Mouse (Mus musculus): Measurements from ENCODE around the gene Dach1. TPM values are rescaled to one million over a fixed set of nuclear protein-coding genes. Genes with fewer than 3 reads are reported as not detected.

The Dach1 gene
- total RNA-seq, 2 experiments from 2014 or later: 6.0 to 8.3 TPM

DNA sequence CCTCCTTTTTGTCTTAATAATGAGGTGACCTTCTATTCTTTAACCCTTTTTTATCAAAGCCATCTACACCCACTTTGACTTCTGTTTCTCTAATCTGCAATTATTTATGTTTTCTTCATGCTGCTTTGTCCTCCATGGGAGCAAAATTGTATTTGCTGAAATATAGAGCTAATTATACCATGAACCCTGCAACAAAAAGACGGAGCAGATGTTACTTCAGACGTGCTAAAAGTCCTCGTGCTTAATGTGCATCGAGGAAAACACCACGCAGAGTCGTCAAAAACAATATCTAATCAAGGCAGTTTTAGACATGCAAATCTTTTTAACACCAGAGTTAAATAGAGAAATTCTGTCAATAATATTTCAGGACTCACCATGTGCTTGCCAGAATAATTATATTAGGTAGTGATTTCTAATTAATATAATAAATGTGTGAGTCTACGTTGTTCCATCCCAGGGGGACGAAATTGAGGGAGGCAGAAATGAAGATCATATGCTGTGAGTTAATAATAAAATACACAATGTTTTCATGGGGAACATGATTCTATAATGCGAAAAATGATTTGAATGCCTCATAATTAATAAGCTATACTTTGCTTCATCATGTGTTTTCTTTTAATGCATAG is 224.8 kb downstream of the Dach1 start:
- intact Hi-C loops (cut with DNase I): no loop called here

DNA sequence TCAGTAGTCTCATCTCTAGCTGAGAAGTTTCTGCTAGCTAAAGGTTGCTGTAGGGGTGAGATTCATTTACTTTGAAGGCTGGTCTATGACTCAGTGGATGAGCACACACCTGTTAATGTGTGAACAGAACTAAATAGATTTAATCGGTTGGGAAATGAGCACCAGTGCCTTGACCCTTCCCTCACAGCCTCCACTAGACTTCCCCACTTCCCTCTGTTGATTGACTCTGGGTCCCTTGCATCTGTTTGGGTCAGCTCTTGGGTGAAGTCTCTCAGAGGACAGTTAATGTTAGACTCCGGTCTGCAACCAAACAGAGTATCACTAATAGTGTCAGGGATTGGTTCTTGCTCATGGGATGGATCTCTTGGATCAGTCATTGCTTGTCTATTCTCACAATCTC is 227.2 kb downstream of the Dach1 start:
- DNase-seq (ENCODE audit: low spot score): no peak
- intact Hi-C loops (cut with DNase I): no loop called here

More for the DNA sequence above, 224.8 kb downstream of the Dach1 start:
- no peak for DNase-seq (ENCODE audit: low spot score)

DNA sequence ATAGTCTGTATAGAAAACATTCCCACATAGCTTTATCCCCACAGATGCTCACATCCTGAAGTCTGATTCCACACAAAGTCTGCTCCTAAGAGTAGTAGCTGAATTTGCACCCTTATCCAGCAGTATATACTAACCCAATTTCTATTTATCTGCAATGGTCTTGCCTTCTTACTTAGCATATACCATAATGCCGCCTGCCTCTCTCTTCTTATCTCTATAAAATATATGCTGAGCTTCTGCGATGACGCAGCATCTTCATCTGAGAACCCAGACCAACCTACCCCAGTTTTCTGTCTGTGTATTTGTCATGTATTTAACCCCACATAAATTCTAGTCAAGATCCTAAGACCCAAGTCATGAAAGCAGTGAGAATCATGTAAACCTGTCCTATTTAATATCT is 272.9 kb downstream of the Dach1 start:
- no peak for DNase-seq (ENCODE audit: low spot score)
- intact Hi-C loops (cut with DNase I): no loop called here

DNA sequence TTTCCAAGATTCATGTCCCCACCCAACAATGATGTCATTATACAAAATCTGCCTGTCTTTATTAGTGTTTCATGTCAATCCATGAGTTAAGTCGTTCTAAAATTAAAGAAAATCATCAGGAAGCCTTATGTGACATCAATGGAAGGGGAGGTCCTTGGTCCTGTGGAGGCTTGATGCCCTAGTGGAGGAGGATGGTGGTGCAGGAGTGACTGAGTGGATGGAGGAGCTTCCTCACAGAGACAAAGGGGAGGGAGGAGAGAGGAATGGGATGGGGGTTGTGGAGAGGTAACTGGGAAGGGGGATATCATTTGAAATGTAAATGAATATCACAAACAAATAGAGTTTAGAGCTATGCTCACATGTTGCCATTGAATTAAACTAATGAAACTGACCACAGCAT is 287.6 kb downstream of the Dach1 start:
- DNase-seq (ENCODE audit: low spot score): no peak
- intact Hi-C loops (cut with DNase I): no loop called here

DNA sequence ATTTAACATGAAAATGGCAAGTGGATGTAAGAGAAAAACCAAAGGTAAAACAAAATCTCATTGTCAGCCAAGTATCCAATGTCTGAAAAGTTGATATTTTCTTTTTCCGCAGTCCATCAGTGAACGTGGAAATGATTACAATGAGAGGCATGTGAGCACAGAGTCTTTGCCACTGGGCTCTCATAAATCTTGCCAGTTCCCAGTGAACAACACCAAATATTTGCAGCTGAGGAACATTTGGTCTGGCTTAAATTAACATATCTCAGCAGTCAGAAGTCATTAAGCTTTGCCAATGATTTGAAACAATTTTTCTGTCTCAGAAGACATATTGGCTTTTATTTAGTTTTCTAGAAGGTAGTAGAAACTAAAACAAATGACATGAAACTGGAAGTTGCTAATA is 298.6 kb downstream of the Dach1 start:
- DNase-seq (ENCODE audit: low spot score): no peak
- intact Hi-C loops (cut with DNase I): no loop called here

DNA sequence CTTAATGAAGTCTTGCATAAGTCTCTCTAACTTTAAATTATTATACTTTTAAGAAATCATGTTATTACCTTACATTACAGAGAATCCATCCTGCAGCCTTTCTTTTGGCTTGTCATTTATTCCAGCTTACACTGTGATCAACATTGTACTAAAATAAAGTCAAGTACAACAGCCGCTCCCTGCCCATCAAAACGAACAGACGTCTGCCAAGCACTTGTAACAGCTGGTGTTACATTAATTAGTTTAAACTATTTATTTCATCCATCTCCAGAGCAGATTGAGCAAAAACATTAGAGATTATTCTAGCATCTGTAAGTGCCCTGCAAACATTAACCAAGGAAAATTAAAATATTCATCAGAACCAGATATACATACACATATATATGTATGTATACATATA is 311.2 kb downstream of the Dach1 start:
- intact Hi-C loops (cut with DNase I): no loop called here
- no peak for DNase-seq (ENCODE audit: low spot score)

DNA sequence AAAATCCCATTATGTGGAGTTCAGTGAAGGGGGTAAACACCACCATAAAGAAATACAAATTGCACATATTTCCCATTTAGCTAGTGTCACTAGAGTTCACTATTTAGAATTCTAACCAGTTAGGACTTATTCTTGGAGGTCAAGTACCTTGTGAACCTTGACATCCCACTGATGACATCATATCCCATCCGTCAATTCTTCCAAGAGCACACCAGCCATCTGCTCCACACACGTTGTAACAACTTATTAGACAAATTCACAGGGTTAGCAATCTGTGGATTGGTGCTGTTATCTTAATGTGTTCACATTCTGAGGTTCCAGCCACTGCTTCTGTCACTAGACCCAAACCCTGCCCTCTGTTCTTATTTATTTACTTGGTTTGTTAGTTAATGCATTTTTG is 312.3 kb downstream of the Dach1 start:
- DNase-seq (ENCODE audit: low spot score): no peak
- intact Hi-C loops (cut with DNase I): no loop called here

DNA sequence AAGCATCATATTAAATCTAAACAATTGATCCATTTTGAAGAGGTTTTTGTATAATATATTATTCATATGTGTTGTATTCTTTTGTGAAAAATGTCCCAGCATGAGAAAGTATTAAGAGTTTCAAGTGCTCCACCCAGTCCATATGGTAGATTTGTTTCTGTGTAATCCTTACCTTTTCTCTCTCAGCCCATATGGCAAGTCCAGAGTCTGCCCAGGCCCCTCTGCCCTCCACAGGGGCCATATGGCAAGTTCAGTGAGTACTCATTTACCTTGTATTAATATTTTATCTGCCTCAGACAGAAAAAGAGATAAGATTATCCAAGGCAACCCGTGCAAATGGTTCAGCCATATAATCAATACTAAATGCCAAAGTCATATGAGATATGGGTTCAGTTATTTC is 314.2 kb downstream of the Dach1 start:
- DNase-seq (ENCODE audit: low spot score): no peak
- intact Hi-C loops (cut with DNase I): no loop called here

DNA sequence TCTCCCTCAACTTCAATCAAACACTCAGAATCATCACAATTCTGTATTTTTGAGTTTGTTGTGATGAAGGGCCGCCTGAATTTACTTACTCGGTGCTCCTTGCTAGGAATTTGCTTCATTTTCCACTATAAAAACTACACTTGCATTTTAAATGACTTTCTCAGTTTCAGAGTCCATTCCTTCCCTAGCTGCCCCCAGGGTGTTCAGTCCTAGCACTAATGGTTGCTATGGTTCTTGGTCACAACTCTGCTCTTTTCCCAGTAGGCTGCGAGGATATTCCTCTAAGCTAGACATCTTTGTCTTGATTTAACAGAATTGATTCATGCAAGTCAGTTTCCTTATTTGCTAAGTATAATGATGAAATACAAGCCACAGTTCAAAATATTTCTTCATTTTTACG is 319.1 kb downstream of the Dach1 start:
- no peak for DNase-seq (ENCODE audit: low spot score)
- intact Hi-C loops (cut with DNase I): no loop called here

DNA sequence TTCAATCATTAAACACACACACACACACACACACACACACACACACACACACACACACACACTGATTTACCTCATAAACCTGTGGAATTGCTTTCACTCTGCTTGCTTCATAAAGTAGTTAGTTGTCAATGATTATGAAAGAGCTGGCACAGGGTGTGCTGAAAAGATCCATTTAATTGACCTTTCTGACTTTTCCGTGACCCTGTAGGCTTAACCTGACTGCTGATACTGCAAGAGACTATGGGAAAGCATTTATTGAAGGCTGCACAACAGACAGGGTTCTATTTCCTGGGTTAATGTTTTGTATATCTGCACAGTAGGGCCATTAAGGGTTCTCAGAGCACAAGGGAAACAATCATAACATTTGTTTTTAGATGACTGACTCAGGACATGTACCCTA is 321.9 kb downstream of the Dach1 start:
- no peak for DNase-seq (ENCODE audit: low spot score)
- intact Hi-C loops (cut with DNase I): no loop called here

DNA sequence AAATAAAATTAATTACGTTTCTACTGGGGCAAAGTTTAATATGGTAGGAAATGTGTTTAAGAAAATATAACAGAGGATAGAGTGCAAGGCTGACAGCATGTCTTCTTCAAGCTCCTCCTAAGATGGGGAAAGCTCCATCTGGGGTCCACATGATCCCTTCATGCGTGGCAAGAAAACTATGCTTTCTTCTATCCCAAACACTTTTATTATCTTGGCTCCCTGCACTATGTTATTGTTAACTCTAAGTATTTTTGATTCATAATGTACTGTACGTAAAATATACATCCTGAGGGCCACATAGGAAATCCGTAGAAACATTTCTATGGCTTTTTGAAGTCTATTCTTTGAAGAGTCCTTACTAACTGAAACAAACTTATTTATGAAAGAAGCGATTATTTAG is 330.3 kb downstream of the Dach1 start:
- intact Hi-C loops (cut with DNase I): loop anchor here (10.0 kb wide), 1 partner anchor 346 kb away; no protein-coding TSS in a partner anchor
- DNase-seq (ENCODE audit: low spot score): no peak

DNA sequence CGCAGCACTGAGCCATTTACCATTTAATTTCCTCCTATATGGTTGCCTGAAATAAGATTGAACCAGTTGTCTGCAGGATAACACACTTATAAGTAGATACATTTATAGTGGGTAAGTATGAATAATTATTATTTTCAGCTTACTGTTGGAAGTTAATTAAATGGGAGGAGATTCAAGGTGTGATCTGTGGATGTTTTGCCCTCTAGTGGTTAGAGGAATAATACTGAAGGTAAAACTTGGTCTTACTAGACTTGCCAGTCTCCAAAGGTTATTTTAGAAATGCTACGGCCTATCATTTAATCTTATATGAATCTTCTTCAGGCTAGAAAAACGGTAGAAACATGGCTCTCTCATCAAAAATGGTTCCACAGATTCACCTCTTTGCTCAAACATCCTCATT is 339.7 kb downstream of the Dach1 start:
- intact Hi-C loops (cut with DNase I): loop anchor here (5.0 to 10.0 kb wide), 2 partner anchors 355 to 498 kb away; no protein-coding TSS in a partner anchor
- no peak for DNase-seq (ENCODE audit: low spot score)

DNA sequence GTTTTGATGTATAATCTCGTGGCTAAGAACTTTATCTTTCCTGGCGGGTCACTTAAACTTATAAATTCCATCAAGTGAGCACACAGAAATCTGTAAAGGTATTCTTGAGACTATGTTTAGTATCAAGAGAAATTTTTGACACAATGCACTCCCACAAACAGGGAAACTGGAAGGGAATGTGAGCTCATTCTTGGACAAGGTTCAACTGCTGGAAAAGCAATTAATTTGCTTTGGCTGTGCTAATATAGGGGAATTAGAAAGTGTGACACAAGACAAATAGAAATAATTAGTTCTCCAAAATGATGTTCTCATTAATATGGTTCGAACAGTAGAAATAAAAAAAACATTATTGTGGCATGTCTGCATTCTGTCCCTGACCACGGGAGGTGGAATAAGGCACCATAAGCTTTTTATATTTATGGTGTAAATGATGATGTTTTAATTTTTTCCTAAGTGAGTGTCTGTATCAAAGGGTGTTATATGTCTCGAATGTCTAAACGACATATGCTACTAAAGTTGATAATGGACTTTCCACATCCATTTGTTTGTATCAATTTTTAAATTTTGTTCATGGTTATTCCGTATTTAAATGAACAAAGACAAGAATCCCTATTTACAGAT is 354.9 kb downstream of the Dach1 start:
- no peak for DNase-seq (ENCODE audit: low spot score)
- intact Hi-C loops (cut with DNase I): loop anchor here (5.0 to 10.0 kb wide), 2 partner anchors 227 to 360 kb away; no protein-coding TSS in a partner anchor

DNA sequence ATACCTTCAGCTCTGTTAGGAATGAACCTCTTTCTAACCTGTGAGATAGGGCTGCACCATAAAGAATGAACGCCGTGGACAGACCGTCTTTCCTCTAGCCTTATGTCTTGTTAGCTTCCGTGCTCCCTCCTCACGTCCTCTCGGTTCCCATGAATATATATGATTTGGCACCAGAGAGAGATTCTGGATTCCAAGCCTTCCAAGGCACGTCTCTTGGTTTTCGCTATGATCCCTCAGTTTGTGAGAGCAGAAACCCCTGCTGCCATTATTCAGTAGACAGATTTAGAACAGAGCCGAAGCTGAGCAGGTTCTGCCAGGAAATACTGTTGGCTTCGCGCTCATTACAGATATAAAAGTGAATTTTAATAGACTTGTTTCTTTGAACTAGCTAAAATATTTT is 356.0 kb downstream of the Dach1 start:
- intact Hi-C loops (cut with DNase I): loop anchor here (5.0 to 10.0 kb wide), 2 partner anchors 226 to 361 kb away; no protein-coding TSS in a partner anchor
- no peak for DNase-seq (ENCODE audit: low spot score)

DNA sequence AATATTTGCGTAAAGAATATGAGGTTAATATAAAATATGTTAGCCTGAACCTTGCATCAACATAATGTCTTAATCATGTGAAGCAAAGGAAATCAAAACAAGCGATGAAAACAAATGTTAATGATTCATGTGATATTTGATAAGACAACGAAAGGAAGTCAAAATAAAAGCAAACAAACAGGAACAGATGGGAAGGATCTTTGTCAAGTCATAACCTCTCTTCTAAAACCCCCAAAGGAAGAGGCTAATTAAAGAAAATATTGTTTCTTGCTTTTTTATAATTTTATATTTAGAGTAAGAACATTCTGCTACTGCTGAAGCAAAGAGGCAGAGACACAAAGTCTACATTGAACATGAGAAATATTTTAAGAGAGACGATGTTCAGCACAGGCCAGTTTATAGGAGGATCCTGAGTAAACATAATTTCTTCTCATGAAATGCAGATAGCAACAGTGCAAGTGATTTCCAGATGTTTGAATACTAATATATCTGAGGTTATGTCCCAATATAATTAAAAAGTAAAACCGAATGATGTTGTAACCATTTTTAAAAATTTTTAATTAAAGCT is 374.1 kb downstream of the Dach1 start:
- DNase-seq (ENCODE audit: low spot score): no peak
- intact Hi-C loops (cut with DNase I): no loop called here

DNA sequence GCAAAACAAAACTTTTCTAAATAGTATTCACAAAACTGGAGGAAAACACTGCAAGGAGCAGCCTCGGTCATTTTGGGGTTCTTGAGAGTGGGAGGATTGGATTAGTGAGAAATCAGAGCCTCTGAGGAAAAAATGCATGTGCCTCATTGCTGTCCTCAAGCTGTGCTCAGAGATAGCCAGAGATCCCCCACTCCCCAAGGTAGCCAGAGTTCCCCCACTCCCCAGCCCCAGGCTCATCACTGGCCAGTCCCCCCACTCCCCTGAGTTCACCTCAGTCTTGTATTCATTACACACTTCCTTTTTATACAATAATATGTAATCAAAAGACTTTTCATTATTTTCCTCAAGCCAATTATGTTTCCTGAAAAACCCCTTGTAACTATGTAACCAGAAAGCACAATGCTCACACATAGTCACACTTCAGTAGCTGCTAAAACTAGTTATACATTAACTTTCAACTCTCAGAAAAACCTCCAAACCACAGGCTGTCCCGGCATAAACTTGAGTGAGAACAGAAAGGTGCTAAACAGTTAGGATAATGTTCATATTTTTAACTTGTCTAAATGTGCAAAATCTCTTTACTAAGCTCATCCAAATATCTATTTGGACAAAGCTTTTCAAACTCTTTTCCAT is 395.3 kb downstream of the Dach1 start:
- intact Hi-C loops (cut with DNase I): no loop called here
- no peak for DNase-seq (ENCODE audit: low spot score)

DNA sequence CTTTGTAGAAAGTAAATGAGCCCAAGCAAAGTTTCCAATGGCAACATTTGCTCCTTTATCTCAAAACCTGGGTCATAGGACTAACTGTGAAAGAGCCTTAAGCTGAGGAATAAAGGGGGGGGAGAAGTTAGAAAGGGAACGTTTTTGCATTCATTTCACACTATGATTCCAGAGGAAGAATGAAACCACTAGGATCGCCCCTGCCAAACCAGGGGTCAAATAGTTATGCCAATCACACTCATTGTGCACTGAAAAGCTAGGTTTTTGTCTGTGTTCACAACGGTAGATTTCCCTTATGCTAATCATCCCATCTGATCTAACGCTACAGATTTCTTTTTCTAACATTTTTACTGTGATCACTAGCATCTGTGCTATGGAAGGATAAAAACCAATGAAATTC is 415.2 kb downstream of the Dach1 start:
- intact Hi-C loops (cut with DNase I): no loop called here
- no peak for DNase-seq (ENCODE audit: low spot score)

DNA sequence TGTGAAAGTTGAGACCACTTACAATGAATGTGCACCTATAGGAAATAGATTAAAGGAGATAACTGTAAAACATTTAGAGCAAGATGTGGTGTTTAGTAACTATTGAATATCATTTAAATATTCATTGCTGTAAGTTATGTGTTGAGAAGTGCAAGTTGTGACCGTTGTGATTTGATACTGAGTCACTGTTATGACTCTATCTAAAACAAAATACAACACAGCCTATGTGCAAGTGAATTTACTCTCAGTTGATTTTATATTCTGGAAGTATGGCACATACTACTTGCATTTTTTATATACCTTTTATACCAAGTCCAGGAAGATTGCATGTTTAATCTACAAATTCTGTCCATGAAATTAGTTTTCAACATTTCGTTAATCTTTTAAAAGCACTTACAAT is 415.6 kb downstream of the Dach1 start:
- intact Hi-C loops (cut with DNase I): no loop called here
- DNase-seq (ENCODE audit: low spot score): no peak

DNA sequence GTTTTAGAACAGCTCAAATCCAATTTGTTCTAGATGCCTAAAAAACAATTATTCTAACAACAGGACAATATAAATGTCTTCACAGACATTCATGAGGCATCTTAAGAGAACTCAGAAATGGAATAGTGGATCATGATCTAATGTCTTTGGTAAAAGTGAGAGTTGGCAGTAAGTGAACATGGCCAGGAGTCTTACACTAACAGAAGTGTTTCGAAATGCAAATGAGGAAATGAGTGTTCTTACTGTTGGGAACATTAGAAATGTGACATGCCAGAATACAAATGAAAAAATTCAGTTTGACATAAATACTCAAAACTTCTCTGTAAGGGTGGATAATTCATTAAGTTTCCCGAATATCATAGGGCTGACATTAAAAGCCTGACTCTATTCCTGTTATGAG is 426.3 kb downstream of the Dach1 start:
- intact Hi-C loops (cut with DNase I): no loop called here
- no peak for DNase-seq (ENCODE audit: low spot score)

DNA sequence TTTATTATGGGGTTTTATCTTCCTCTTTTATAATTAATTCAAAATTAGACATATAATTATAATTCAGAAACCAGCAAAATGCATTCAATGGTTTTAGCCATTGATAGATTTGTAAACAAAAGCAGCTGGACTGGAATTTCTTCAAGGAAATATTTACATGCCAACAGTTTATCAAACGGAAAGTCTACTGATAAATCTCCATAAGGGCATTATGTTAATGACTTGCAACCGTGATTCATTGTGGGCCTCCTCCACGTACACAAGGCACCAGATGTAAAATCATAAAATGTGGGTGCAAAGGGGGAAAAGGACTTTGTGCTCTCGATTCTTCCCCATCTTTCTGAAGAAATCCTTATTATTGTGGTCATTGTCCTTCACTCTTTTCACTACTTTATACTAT is 426.8 kb downstream of the Dach1 start:
- intact Hi-C loops (cut with DNase I): no loop called here
- no peak for DNase-seq (ENCODE audit: low spot score)

All from heart, postnatal 25 days (tissue).